Mouse (Mus musculus) forebrain, embryonic 14.5 days (tissue): Measurements from ENCODE around the gene Ttc7. TPM values are rescaled to one million over a fixed set of nuclear protein-coding genes. Genes with fewer than 3 reads are reported as not detected.

Experiments
- ATAC-seq: fragments of 200-750 bp; cut with Nextera tagmentation; 2 replicates; pipeline ENCODE4 v1.8.0; 2017; ENCODE audit warnings: mild to moderate bottlenecking, moderate library complexity
- DNase-seq: peaks from one replicate; pipeline ENCODE4 v3.0.0-alpha.2; 2015; ENCODE audit warnings: low spot score
- H3K27ac ChIP-seq: fragments of 300-500 bp; sonication (generic); 2 replicates; pipeline ENCODE4 v1.5.1; 2014; ENCODE audit warnings: low read depth, mild to moderate bottlenecking, control low read depth, low read length, moderate library complexity
- H3K27me3 ChIP-seq: fragments of 300-500 bp; sonication (generic); replicated peaks from 2 replicates; pipeline ENCODE4 v1.6.1; 2014; ENCODE audit warnings: low read length, control low read depth, mixed read lengths; ENCODE audit not compliant: control insufficient read depth, insufficient read depth
- H3K36me3 ChIP-seq: fragments of 300-500 bp; sonication (generic); 2 replicates; pipeline ENCODE4 v1.6.1; 2014; ENCODE audit warnings: low read length, control low read depth; ENCODE audit not compliant: control insufficient read depth, insufficient read depth
- H3K4me1 ChIP-seq: fragments of 300-500 bp; sonication (generic); 2 replicates; pipeline ENCODE4 v1.6.1; 2014; ENCODE audit warnings: antibody characterized with exemption, low read length, control low read depth; ENCODE audit not compliant: control insufficient read depth, insufficient read depth
- H3K4me2 ChIP-seq: fragments of 300-500 bp; sonication (generic); 2 replicates; pipeline ENCODE4 v1.6.1; 2014; ENCODE audit warnings: mild to moderate bottlenecking, control low read depth, low read length
- H3K4me3 ChIP-seq: fragments of 300-500 bp; sonication (generic); 2 replicates; pipeline ENCODE4 v1.5.1; 2014; ENCODE audit warnings: low read depth, low read length, control low read depth
- H3K9ac ChIP-seq: fragments of 300-500 bp; sonication (generic); 2 replicates; pipeline ENCODE4 v1.6.1; 2014; ENCODE audit warnings: mild to moderate bottlenecking, low read length, control low read depth, moderate library complexity
- H3K9me3 ChIP-seq: fragments of 300-500 bp; sonication (generic); replicated peaks from 2 replicates; pipeline ENCODE4 v1.6.1; 2016; ENCODE audit warnings: low read length, control low read depth, mixed read lengths; ENCODE audit not compliant: control insufficient read depth
- WGBS: fragments of 180-500 bp; shearing (Covaris S2); extraction: QIAGEN DNeasy Blood & Tissue Kit; methylation state at CpG from one replicate; pipeline ENCODE4 v1.1.7; 2014; 5-methylcytosine and 5-hydroxymethylcytosine counted together
- polyA plus RNA-seq: library from polyadenylated mRNA; unstranded; fragments of >200 nt; fragmentation: Nextera tagmentation; extraction: Ambion mirVana; gene quantifications from 2 replicates; pipeline ENCODE4 v1.2.1, GENCODE M21; 2014

Gene Ttc7
- polyA plus RNA-seq, 1 experiment from 2014 or later, result 4.8 TPM

GRCm38 (mm10) chr17:87328177-87328768 lies 45.6 kb downstream of the Ttc7 start:
- Histone ChIP-seq H3K4me1 (peaks cover 34% of the 10 kb centered on the region), H3K4me2 (no peak overlapping the region), H3K27me3 (no peaks in the 10 kb centered on the region), H3K36me3 (no peaks in the 10 kb centered on the region), H3K4me3 (no peak overlapping the region), H3K9me3 (no peaks in the 10 kb centered on the region), H3K27ac (no peak overlapping the region), H3K9ac (no peak overlapping the region)
- DNase-seq, result peak; percentile 62
- WGBS, result 55% methylated on average over 8 of the region's 9 CpGs
- ATAC-seq, result no peak

DNA sequence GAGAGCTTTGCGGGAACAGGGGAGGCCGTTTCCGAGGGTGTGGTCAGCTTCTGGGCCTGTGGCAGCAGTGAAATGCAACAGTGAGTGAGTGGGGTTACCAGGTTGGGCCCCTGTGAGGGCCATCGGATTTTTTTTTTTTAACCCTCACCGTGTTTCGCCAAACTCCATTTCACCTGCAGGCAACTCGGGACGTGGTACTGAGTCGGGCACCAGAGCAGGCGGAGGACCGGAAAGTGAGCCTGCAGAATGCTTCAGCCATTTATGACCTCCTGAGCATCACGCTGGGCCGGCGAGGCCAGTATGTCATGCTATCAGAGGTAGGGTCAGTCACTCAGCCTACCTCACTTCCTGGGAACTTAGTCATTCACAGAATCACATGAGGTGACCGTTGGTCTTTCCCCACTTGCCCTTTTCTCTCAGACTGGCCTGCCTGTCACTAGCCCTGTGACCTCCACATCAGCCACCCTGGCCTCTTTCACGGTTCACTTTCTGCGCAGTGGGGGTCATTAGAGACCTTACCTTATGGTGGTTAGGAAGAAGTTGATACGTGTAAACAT lies 46.5 kb downstream of the Ttc7 start:
- no peaks in the 10 kb centered on the region for H3K9me3 ChIP-seq
- ATAC-seq (no peak), DNase-seq (no peak)
- no peak overlapping the region for H3K4me2 ChIP-seq
- H3K27ac ChIP-seq, result no peak overlapping the region
- peaks cover 34% of the 10 kb centered on the region for H3K4me1 ChIP-seq
- no peaks in the 10 kb centered on the region for H3K36me3 ChIP-seq
- no peaks in the 10 kb centered on the region for H3K27me3 ChIP-seq
- H3K9ac ChIP-seq, result no peak overlapping the region
- H3K4me3 ChIP-seq, result no peak overlapping the region
- WGBS, result 91% methylated on average over 18 of the region's 18 CpGs

GRCm38 (mm10) chr17:87330250-87330920 lies 47.7 kb downstream of the Ttc7 start:
- peak; percentile 43 for ATAC-seq
- Histone ChIP-seq H3K4me3 (0 out of 2 replicates have a peak overlapping the region, but pooled peaks have one; percentile 2), H3K9me3 (no peaks in the 10 kb centered on the region), H3K27ac (peak overlapping the region; percentile 84), H3K27me3 (no peaks in the 10 kb centered on the region), H3K4me1 (peaks cover 34% of the 10 kb centered on the region), H3K9ac (peak overlapping the region; percentile 37; the same call in 1 of the 2 replicates), H3K4me2 (peak overlapping the region; percentile 23), H3K36me3 (no peaks in the 10 kb centered on the region)
- DNase-seq, result no peak
- WGBS, result 30% methylated on average over 22 of the region's 22 CpGs

DNA sequence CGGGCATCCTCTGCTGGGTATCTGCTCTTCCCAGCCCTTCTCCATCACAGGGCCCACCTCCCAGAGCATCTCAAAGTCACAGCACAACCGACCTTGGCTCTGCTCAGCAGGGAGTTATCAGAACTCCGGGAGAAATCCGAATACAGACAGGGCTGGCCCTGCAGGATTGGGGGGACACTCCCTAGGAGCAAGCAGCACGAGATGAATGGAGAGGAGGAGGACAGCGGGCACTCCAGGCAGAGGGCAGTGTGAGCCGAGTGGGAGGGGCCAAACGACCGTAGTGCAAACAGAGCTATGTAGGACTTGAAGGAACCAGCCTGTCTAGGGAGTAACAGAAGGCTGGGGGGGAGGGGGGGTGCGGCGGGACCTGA lies 48.2 kb downstream of the Ttc7 start:
- H3K4me3 ChIP-seq, result peak overlapping the region; percentile 2
- ATAC-seq, result peak; percentile 56
- WGBS, result 1% methylated on average over 11 of the region's 11 CpGs

GRCm38 (mm10) chr17:87331336-87332141 lies 48.9 kb downstream of the Ttc7 start:
- Histone ChIP-seq H3K9me3 (no peaks in the 10 kb centered on the region), H3K9ac (no peak overlapping the region; the same call in 1 of the 2 replicates), H3K4me2 (peak overlapping the region; percentile 23), H3K27ac (peak overlapping the region; percentile 84), H3K4me3 (no peak overlapping the region), H3K36me3 (no peaks in the 10 kb centered on the region), H3K4me1 (peaks cover 34% of the 10 kb centered on the region), H3K27me3 (no peaks in the 10 kb centered on the region)
- 43% methylated on average over 11 of the region's 11 CpGs for WGBS
- DNase-seq (peak; percentile 70), ATAC-seq (peak; percentile 43; the same call in 1 of the 2 replicates)

More for the DNA sequence above, 48.2 kb downstream of the Ttc7 start:
- Histone ChIP-seq H3K27ac (peak overlapping the region; percentile 84), H3K27me3 (no peaks in the 10 kb centered on the region), H3K4me1 (peaks cover 34% of the 10 kb centered on the region), H3K36me3 (no peaks in the 10 kb centered on the region), H3K9ac (peak overlapping the region; percentile 37; the same call in 1 of the 2 replicates), H3K9me3 (no peaks in the 10 kb centered on the region), H3K4me2 (peak overlapping the region; percentile 23)
- DNase-seq, result no peak

- H3K9ac ChIP-seq, result no peak overlapping the region
- 69% methylated on average over 9 of the region's 9 CpGs for WGBS
Observed at GRCm38 (mm10) chr17:87332142-87332815, 49.6 kb downstream of the Ttc7 start.

GRCm38 (mm10) chr17:87332887-87333286 lies 50.2 kb downstream of the Ttc7 start:
- ATAC-seq, result no peak
- Histone ChIP-seq H3K27me3 (no peaks in the 10 kb centered on the region), H3K4me2 (no peak overlapping the region), H3K36me3 (no peaks in the 10 kb centered on the region), H3K9ac (no peak overlapping the region), H3K4me1 (peaks cover 28% of the 10 kb centered on the region), H3K27ac (no peak overlapping the region), H3K4me3 (no peak overlapping the region), H3K9me3 (no peaks in the 10 kb centered on the region)
- WGBS, result 92% methylated on average over 6 of the region's 6 CpGs
- no peak for DNase-seq

More at GRCm38 (mm10) chr17:87332142-87332815, 49.6 kb downstream of the Ttc7 start:
- H3K27ac ChIP-seq, result peak overlapping the region; percentile 84; the same call in 1 of the 2 replicates
- ATAC-seq, result no peak
- peaks cover 29% of the 10 kb centered on the region for H3K4me1 ChIP-seq
- H3K4me2 ChIP-seq, result no peak overlapping the region; the same call in 1 of the 2 replicates
- H3K27me3 ChIP-seq, result no peaks in the 10 kb centered on the region
- H3K4me3 ChIP-seq, result no peak overlapping the region
- H3K36me3 ChIP-seq, result no peaks in the 10 kb centered on the region
- H3K9me3 ChIP-seq, result no peaks in the 10 kb centered on the region
- DNase-seq, result no peak

- ATAC-seq, result no peak
- Histone ChIP-seq H3K4me1 (peaks cover 28% of the 10 kb centered on the region), H3K27ac (no peak overlapping the region), H3K36me3 (no peaks in the 10 kb centered on the region), H3K9ac (no peak overlapping the region), H3K27me3 (no peaks in the 10 kb centered on the region), H3K9me3 (no peaks in the 10 kb centered on the region), H3K4me3 (no peak overlapping the region), H3K4me2 (no peak overlapping the region)
- no peak for DNase-seq
- WGBS, result 91% methylated on average over 12 of the region's 12 CpGs
Observed at GRCm38 (mm10) chr17:87334162-87334561, 51.5 kb downstream of the Ttc7 start.
